Mouse (Mus musculus): ENCODE measurements around the gene Phlda1.

The Phlda1 gene

DNA sequence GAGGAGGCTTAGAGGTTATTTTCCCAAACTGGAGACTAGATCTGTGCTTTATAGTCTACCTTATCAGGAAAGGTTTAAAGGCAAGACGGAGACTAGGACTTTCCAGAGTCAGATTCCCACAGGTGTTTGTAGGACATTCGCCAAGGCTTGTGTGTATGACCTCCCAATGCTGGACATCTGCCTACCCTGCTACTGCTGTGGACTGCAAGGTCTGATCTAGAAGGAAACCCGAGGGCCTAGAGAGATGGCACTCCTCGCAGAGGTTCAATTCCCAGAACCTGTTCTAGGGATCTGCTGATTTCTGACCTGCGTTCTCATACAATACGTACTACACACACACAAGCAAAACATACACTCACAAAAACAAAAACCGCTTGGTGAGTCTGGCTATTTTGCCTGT lies 680 bp upstream of the Phlda1 start:
- DNase-seq (ENCODE audit: low read depth): no peak

DNA sequence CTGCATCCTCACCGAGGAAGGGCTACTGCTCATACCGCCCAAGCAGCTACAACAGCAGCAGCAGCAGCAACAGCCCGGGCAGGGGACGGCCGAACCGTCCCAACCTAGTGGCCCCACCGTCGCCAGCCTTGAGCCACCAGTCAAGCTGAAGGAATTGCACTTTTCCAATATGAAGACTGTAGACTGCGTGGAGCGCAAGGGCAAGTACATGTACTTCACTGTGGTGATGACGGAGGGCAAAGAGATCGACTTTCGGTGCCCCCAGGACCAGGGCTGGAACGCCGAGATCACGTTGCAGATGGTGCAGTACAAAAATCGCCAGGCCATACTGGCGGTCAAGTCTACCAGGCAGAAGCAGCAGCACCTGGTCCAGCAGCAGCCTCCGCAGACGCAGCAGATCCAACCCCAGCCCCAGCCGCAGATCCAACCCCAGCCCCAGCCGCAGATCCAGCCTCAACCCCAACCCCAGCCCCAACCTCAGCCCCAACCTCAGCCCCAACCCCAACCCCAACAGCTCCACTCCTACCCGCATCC lies 907 bp downstream of the Phlda1 start:
- DNase-seq (ENCODE audit: low read depth): no peak

DNA sequence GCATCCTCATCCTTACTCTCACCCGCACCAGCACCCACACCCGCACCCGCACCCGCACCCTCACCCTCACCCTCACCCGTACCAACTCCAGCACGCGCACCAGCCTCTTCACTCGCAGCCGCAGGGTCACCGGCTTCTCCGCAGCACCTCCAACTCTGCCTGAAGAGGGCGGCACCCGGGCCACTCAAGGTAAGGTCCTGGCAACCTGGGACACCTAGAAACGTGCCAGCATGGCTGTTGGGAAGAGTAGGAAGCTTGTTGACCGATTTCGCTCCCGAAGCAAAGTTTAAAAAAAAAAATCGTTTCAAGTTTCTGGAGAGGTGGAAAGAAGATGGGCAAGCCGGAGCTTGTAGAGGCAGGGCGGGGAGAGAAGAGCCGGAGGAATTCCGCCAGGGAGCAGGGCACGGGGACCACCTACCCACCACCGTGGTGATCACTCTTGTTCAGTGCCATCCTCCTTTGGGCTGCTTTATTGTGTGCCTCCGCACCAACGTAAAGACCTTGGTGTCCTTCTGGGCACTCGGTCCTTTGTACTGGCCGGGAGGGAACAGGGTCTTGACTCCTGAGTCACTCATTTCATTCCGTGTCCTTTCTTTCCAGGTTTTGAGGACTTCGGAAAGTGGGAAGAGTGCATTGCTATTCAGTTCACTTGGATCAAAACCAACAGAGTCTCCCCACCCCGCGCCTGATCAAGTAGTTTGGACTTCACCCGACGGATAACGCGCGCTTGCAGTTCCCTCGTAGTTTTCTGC lies 1.6 kb downstream of the Phlda1 start:
- DNase-seq (ENCODE audit: low read depth): no peak

GRCm38 (mm10) chr10:111508324-111509080 lies 2.4 kb downstream of the Phlda1 start:
- no peak for DNase-seq (ENCODE audit: low read depth)

- no peak for DNase-seq (ENCODE audit: low read depth)
These were observed 3.2 kb downstream of the Phlda1 start for GRCm38 (mm10) chr10:111509103-111509784.

GRCm38 (mm10) chr10:111509981-111510380 lies 3.9 kb downstream of the Phlda1 start:
- no peak for DNase-seq (ENCODE audit: low read depth)

DNA sequence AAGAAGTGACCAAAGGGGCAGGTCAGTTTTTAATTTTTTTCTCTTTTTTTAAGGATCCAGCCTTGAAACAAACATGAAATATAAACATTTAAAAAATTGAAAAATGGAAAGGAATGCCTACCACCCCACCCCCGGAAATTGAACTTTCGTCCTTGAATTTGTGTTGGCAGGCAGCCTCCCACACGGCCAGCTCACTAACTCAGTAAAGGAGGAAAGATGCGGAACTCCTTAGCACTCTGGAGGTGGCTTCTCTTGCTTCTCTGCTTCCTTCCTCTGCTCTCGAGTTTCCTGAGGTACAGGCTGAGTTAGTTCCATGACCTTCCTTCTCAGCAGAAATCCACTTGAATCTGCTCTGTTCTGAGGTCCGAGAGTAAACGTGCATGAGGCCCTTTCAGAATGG lies 4.7 kb downstream of the Phlda1 start:
- DNase-seq (ENCODE audit: low read depth): no peak

DNA sequence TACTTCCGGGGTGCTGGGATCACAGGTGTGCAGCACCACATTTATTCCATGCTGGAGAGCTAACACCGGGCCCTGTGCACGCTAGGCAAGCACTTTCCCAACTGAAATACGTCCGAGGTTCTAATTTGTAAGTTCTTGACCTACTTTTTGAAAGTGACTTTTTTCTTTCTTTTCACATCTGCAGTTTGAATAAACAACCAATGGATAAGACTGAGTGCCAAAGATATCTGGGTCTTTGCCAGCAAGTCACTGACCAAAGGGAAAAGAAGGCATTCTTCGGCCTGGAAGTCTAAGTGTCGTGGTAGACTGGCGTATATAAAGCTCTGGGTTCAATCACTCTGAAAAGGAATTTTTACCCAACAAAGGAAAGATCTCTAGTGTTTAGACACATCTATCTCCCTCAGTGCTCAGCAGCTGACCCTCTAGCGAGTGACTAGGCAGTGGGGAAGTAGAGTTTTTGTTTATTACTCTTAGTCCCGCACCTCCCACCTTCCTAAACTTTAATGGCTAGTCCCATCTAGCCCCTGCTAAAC lies 6.0 kb downstream of the Phlda1 start:
- DNase-seq (ENCODE audit: low read depth): no peak

GRCm38 (mm10) chr10:111514282-111514885 lies 8.3 kb downstream of the Phlda1 start:
- no peak for DNase-seq (ENCODE audit: low read depth)

DNA sequence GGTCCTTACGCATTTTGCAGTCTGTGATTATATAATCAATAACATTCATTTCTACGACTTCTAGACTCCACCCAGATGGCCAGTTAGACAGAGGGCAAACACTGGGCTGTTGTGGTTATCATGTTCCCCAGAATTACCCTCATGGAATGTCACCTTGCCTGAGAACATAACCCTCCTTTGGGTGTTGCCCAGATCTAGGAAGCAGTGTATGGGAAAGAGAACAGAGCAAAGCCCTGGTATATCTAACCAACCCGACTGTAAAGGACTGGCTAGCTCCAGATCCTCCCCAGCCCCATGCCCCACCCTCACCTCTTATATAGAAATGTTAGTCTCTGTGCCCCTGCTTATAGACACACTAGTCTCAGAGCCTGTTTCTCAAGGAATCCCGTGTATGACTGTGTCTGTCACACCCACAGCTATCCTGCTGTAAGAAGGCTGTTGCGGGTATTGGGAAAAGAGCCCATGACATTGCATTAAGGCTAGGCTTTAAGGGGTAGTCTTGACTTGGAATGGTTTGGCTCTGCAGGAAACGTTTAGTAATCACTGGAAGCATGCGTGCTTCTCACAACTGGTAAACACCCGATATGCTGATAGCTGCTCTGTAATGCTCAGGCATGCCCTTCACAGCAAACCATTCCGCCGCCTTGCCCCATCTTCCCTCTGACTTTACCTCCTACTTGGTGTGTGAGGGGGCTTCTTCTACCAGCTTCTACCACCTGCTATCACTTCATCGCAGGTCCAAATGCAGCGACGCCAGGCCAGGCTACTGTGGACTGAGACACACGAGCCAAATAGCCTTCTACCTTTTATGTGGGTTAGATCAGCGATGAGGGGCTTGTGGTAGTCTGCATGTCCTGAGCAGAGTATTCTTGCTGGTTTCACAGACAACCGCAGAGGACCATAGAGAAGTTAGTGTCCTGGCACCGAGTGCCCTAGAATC lies 9.3 kb downstream of the Phlda1 start:
- DNase-seq (ENCODE audit: low read depth): no peak

GRCm38 (mm10) chr10:111516172-111516588 lies 10.1 kb downstream of the Phlda1 start:
- DNase-seq (ENCODE audit: low read depth): peak; percentile 88

GRCm38 (mm10) chr10:111516804-111517436 lies 10.8 kb downstream of the Phlda1 start:
- DNase-seq (ENCODE audit: low read depth): peak; percentile 75

DNA sequence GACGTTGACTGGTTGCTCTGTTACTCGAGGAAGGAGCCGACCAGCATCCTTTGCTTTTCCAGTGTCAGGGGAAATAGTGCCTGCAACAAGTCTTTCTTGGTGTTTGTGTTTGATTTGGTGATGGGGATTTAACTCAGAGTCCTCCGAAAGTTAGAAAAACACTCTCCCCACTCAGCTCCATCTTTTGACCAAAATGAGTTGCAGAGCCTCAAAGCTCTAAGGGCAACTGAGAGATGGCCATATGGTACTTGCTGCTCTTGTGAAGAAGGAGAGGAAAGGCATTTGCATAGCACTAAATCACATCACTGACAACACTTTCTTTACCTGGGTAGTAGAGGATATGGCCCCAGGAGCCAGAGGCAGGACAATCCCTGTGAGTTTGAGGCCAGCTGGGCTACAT lies 12.3 kb downstream of the Phlda1 start:
- no peak for DNase-seq (ENCODE audit: low read depth)

- DNase-seq (ENCODE audit: low read depth): no peak
These were observed 13.7 kb downstream of the Phlda1 start for GRCm38 (mm10) chr10:111519620-111520370.

DNA sequence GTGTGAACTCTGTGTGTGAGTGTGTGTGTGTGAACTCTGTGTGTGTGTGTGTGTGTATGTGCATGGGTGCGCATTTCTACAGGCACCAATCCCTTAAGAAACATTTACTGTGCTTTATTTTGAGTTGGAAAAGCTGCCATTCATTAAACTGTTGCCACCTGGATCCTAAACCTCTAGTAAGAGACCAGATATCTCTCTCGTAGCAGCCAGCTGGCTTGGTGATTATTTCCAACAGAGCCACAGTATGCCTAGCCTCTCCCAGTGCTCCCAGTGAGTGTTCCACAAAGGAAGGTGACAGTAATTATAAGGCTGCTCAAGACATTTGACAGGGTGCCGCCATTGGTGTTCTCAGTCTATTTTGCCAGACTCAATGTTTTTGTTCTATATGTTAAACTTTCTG lies 14.5 kb downstream of the Phlda1 start:
- DNase-seq (ENCODE audit: low read depth): no peak

DNA sequence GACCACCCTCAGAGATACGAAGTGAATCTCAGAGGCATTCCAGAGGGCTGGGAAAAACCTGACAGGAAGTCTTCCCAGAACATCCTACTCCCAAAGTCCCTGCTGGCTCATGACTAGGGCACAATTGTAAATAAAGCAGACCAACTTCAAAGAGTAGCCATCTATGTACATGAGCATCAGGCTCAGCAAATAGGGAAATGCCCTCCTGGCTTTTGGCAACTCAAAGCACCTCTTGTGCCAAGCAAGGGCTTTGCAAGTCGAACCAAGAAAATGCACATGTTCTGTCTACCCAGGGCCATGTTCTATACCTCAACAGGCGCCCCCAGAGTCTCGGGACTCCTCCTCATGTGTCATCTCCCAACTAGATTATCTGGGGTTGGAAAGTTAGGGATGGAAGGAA lies 15.6 kb downstream of the Phlda1 start:
- no peak for DNase-seq (ENCODE audit: low read depth)

DNA sequence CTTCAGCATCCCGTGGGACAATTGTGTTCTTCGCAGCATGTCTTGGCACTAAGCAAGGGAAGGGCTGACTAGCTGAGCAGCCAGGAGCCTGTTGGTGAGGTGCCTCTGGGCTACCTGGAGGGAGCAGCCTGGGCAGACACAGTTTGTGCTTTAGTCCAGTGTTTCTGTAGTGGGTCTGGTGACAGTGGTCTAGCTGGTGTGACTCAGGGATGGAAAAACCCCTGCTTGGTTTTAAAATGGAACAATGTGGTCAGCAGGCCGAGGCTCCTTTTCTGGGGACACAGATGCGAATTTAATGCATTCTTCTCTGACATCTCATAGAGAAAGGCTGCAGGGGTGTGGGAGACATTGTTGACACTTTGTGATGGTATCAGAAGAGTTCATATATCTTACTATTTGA lies 16.1 kb downstream of the Phlda1 start:
- DNase-seq (ENCODE audit: low read depth): no peak

- DNase-seq (ENCODE audit: low read depth): no peak
These were observed 17.8 kb downstream of the Phlda1 start for GRCm38 (mm10) chr10:111523894-111524293.

DNA sequence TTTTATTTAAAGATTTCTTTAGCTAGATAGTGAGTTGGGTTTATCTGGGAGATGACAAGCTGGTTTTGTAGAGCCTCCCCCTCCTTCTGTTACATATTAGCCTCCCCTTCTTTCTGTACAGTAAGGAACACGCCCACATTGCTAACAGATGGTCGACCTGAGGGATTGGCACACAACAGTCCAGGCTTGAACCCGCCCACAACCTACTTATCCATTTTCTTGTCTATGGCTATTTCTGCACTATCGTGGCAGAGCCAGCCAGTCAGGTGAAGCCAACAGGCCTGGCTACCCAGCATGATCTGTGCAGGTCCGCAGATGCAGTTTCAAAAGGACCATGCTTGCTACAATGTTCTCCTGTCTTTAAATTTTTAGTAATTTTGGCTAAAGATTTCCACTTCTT lies 21.0 kb downstream of the Phlda1 start:
- DNase-seq (ENCODE audit: low read depth): no peak

GRCm38 (mm10) chr10:111527613-111528012 lies 21.5 kb downstream of the Phlda1 start:
- no peak for DNase-seq (ENCODE audit: low read depth)

Measured in fibroblast of lung, adult 2 months (primary cell).